Mouse (Mus musculus) testis, postnatal 10 days (tissue): ENCODE data around the gene Gm29094.
"Not testable (repeated sequence)": the region's sequence is repeated elsewhere in the genome, so short reads cannot be mapped to it uniquely, and the experiment has no call there.

Experiments used
- DNase-seq: peaks from one replicate; pipeline ENCODE4 v3.0.0; 2021; ENCODE audit warnings: low spot score

The Gm29094 gene

GRCm38 (mm10) chr9:89240516-89241019 lies 41.4 kb downstream of the Gm29094 start:
- DNase-seq, result not testable (repeated sequence)

GRCm38 (mm10) chr9:89253400-89253799 lies 54.2 kb downstream of the Gm29094 start:
- no peak for DNase-seq

GRCm38 (mm10) chr9:89256556-89257335 lies 57.6 kb downstream of the Gm29094 start:
- no peak for DNase-seq

DNA sequence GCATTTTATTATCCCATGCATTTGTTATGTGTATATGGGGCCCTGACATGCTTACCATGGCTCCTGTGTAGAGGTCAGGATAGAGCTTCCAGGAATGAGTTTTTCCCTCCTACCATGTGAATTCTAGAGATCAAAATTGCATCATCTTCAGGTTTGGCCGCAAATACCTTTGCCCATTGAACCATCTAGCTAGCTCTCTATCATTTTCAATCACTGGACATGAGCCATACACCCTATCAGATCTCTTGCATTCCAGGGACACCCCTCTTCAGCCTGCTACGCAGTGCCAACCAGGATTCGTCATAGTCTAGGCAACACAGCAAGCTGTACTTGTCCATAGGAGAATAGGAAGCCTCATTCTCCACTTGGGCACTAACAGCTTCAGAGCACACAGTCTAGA lies 64.8 kb downstream of the Gm29094 start:
- no peak for DNase-seq

DNA sequence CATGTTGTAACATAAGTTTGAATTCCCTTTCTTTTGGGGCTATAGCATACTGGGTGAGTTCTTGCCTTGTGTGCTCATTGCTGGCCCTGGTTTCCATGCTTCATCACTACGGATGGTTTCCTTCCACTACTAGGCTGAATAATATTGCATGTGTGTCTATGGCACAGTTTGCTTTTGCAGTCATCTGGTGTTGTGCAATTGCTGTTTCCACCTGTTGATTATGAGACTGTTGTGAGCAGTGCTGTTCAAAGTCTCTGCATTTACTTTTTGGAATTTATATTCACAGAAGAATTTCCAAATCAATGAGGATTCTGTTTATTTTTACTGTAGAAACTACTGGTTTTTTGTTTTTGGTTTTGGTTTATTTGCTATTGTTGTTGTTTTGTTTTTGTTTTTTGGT lies 65.4 kb downstream of the Gm29094 start:
- no peak for DNase-seq
